Mouse (Mus musculus) 416B (cell line): ENCODE measurements around the gene Cyth1.
A peak's percentile ranks its signal among the peaks of the same experiment; 100 is the strongest.

Experiments
- DNase-seq: peaks from one replicate; pipeline ENCODE4 v3.0.0; 2011; ENCODE audit warnings: low read depth

The Cyth1 gene

GRCm38 (mm10) chr11:118253447-118254158, 5.2 kb upstream of the Cyth1 start:
- no peak for DNase-seq

- no peak for DNase-seq
Measured at GRCm38 (mm10) chr11:118249012-118249383, 606 bp upstream of the Cyth1 start.

DNA sequence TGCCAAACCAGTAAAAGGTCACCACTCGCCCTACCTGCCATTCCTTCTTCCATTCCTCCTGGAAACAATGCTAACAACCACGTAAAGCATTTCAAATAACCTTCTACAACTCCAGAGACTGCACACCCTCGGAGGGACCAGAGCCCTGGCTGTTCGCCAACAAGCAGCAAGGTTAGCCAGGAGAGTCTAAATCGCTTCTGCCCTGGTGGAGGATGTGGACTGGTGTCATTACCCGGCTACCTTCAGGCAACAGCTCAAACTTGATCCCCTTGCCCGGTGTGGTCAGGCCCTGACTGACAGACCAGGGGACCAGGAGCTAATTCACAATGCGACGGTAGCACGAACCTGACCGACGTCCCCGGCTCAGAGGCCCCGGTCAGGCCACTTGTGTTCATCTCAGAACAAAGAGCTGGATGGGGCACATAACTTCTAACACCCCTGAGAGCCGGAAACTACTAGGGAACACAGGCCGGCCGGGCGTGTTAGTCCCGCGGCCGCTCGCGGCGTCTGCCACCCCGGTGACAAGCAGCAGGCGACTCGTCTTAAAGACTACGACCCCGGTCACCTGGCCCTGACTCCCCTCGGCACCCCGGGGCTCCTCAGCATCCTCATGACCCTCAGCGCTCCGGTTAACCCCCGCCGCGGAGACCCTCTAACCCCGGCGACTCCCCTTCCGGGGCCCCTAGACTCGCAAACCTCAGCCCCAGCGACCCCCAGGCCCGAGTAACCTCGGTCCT, 865 bp downstream of the Cyth1 start:
- DNase-seq: peak; percentile 66

DNA sequence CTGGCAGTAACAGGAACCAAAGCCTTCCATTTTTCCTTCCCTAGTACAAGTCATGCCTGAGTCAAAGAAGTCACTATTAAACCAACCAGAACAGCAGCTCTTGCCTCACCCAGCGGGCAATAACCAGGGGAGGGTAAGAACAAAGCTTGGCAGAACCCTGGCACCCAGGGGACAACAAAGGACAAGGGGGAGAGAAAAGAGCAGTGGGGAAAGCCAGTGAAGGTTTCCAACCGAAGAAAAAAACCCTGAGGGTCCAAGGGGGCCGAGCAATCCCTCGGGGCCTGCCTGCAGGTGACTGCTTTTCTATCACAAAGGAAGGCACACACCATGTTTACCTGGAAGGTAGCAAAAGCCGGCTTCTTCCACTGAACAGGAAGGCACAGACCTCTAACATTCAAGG, 1.7 kb downstream of the Cyth1 start:
- DNase-seq: no peak

DNA sequence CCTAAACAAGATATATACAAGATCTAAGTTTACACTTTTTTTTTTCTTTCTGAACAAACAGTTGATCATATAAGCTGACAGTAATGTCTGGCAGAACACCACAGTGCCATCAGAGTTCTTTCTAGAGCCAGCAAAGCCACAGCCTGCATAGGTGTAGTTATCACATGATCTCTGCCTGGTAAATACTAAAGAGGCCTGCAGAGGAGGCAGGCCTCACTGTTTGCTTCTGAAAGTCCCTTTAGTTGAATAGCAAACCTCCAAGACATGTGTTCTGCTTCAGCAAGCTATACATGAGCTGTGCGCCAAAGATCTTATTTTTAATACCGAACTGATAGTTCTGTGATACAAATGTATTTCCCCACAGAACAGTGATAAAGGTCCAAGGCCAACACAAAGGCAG, 3.3 kb downstream of the Cyth1 start:
- DNase-seq: no peak

DNA sequence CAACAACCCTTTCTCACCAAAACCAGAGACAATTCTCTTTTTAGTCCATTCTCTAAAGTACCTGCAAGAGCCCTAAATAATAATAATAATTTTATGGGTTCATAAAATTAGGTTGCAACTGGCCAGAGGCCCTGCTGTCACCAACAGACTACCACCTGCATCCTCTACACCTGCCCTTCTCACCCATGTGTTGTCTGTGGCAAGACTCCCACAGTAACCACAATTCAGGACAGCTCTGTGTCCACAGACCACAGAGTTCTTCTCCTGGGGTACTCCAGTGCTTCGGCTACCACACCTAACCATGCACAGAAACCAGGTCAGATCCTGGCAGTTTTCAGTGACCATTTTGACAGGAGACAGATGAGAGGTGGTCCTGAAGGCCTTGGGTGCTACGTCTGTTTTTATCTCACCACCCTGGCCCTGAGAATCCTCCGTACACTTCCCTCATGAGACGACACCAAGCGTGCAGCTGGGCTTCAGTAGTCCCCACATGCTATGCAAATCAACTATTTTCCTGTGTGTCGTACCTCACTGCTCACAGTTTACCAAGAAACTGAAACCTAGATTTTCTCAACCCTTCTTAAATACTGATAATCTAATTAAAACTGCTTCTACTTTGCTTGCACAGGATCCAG, 4.6 kb downstream of the Cyth1 start:
- DNase-seq: no peak

- no peak for DNase-seq
Measured at GRCm38 (mm10) chr11:118242506-118242905, 5.9 kb downstream of the Cyth1 start.

DNA sequence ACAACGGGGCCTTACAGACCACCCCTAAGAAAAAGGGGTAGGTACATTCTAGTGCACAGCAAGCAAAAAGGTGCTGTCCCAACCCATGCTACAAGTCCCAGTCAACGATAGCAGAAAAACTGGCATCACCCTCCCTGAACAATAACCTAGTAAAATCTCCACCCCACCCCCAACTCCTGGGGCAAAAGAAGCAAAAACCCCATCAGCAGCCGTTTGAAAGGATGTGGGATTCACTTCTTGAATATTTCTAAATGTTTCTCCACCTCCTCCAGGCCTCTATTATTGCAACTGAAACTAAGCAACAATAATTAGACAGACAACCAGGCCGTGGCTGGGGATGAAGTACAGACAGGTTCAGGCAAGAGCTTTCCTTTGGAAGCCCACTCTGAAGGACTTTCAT, 8.0 kb downstream of the Cyth1 start:
- no peak for DNase-seq

GRCm38 (mm10) chr11:118239281-118240198, 8.9 kb downstream of the Cyth1 start:
- DNase-seq: no peak

DNA sequence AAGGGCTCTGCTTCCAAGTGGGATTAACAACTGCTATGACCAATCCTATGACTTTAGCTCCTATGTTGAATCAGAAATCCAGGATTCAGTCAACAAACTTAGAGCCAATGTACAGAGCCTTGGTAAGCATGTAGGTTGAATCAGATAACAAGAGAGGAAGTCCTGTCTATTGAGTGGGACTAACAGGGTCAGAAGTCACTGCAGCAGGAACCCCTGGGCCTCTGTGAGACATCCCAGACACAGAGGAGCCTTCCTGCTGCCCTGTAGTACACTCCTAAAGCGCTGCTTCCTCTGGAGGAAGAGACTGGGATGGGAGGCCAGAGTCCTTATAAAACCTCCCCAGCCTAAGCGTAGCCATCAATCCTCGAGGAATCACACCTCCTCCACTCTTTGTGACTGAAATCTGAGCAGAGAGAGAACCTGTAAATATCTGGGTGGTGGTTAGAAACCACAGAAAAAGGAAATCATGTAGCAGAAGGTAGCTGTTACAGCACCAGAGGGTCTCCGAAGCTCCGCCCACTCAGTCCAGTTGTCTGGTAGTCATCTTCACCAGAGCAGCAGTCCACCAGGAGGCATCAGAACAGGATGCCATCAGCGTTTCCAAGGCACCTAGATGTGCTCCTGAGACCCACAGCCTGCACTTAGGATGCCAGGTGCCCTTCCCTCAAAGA, 11.7 kb downstream of the Cyth1 start:
- peak; percentile 72 for DNase-seq

- DNase-seq: no peak
Measured at GRCm38 (mm10) chr11:118234929-118235328, 13.5 kb downstream of the Cyth1 start.

DNA sequence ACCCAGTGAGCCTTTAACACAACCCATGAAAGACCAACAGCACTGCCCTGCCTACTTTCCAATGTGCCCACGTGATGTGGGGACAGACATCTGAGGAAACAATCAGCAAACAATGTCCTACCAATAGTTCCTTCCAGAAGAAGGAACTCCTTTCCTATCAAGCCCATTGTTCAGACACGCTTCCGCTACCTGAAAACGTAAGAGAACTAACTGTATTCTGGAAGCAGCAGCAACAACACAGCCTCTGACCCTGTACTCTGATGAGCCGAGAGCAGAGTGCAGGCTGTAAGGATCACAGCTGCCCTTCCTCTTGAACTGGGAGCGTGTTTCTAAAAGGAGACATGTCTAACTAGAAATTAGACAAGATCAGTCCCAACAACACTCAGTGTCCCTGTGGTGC, 13.9 kb downstream of the Cyth1 start:
- DNase-seq: no peak

DNA sequence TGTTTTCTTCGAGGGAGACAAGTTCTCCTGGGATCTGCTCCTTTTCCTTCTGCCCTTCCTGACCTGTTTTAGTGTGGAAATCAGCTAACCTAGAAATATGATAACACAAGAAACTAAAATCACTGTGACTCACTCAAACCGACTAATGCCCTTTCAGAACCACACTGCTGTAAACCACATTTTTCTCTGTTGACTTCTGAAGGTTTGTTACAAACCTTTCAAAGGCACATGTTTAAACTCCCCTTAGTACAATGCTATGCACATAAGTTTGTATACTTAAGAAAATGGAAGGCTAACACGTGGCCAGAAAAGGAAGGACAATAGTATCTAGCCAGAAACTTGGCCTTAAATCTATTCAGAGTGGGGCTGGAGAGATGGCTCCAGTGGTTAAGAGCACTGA, 14.5 kb downstream of the Cyth1 start:
- no peak for DNase-seq

- DNase-seq: peak; percentile 90
Measured at GRCm38 (mm10) chr11:118232314-118232831, 16.0 kb downstream of the Cyth1 start.

GRCm38 (mm10) chr11:118229941-118230340, 18.5 kb downstream of the Cyth1 start:
- DNase-seq: no peak

- peak; percentile 70 for DNase-seq
Measured at GRCm38 (mm10) chr11:118227650-118228049, 20.7 kb downstream of the Cyth1 start.

DNA sequence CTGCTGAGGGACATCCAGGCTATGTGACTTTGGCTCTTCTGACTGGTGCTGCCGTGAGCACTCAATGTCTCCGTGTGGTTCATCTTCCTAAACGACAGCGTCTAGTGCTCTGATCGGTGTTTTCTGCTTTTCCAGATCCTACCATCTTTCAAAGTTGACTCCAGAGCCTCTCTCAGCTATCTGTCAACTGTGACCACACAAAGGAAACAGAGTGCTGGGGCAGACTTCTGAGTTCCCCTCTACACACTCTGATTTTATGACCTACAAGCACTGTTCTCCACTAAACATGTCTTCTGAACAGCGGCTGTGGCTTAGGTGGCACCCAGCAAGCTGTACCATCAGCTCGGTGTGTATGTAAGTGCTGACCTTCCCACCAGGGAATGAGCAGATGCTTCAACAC, 21.5 kb downstream of the Cyth1 start:
- no peak for DNase-seq

DNA sequence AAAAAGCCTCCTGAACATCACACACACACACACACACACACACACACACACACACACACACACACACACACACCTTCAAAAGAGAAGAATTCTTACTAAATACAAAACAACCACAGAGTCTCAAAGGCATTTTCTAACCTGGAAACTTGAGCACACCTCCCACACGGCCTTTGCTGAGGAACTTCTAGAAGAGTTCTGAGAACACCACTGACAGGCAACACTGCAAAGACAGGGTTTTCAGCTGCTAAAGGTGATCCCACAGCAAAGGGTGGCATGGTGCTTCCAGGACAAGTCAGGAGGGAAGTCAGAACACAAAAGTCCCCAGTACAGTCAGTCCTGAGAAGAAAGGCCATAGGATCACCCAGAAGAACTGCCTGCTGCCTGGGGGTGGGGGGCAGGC, 22.5 kb downstream of the Cyth1 start:
- DNase-seq: no peak

- DNase-seq: no peak
Measured at GRCm38 (mm10) chr11:118225056-118225836, 23.1 kb downstream of the Cyth1 start.

- DNase-seq: no peak
Measured at GRCm38 (mm10) chr11:118223416-118224067, 24.9 kb downstream of the Cyth1 start.
